Mouse (Mus musculus): ENCODE data around the gene Sycn. TPM values are rescaled to one million over a fixed set of nuclear protein-coding genes. Genes with fewer than 3 reads are reported as not detected.
"Not testable (repeated sequence)": the region's sequence is repeated elsewhere in the genome, so short reads cannot be mapped to it uniquely, and the experiment has no call there.

Gene Sycn
- polyA plus RNA-seq (2014; fragmentation: Nextera tagmentation; extraction: Ambion mirVana), result 15.7 and 17.9 TPM in 2 replicates

- ATAC-seq (replicated peaks; ENCODE audit: low FRiP score, low TSS enrichment, low read depth), result peak; percentile 73
- no peaks in the 10 kb centered on the region for H3K36me3 ChIP-seq (ENCODE audit: control insufficient read depth, insufficient read depth, low read length)
- H3K9ac ChIP-seq (ENCODE audit: low read length), result no peak within 1 kb of the TSS
- DNase-seq (ENCODE audit: low spot score), result peak; percentile 53
- no peak within 1 kb of the TSS for H3K4me3 ChIP-seq (ENCODE audit: low read depth, low read length)
- no peak within 1 kb of the TSS for H3K27ac ChIP-seq (ENCODE audit: low read depth)
- no peaks in the 10 kb centered on the region for H3K4me1 ChIP-seq (replicated peaks; ENCODE audit: control insufficient read depth, insufficient read depth, low read length)
- 59% methylated on average over 4 of the region's 4 CpGs for WGBS
- no peak within 1 kb of the TSS for H3K4me2 ChIP-seq (ENCODE audit: low read length)
- peaks cover 14% of the 10 kb centered on the region for H3K27me3 ChIP-seq (replicated peaks; ENCODE audit: control insufficient read depth, insufficient read depth, low read length)
- no peaks in the 10 kb centered on the region for H3K9me3 ChIP-seq (ENCODE audit: control insufficient read depth, low read length)
Observed at GRCm38 (mm10) chr7:28540526-28540925, at the start of gene Sycn. Gene Sycn, plus strand, starts transcription at chr7:28540885.

- H3K9me3 ChIP-seq (ENCODE audit: control insufficient read depth, low read length), result no peaks in the 10 kb centered on the region
- H3K36me3 ChIP-seq (ENCODE audit: control insufficient read depth, insufficient read depth, low read length), result no peaks in the 10 kb centered on the region
- no peaks in the 10 kb centered on the region for H3K4me1 ChIP-seq (replicated peaks; ENCODE audit: control insufficient read depth, insufficient read depth, low read length)
- WGBS, result 34% methylated on average over 13 of the region's 14 CpGs
- H3K27me3 ChIP-seq (replicated peaks; ENCODE audit: control insufficient read depth, insufficient read depth, low read length), result no peaks in the 10 kb centered on the region
- 0 out of 2 replicates have a peak overlapping the region, but pooled peaks have one; percentile 14 for H3K4me2 ChIP-seq (ENCODE audit: low read length)
- no peak overlapping the region for H3K9ac ChIP-seq (ENCODE audit: low read length)
- H3K4me3 ChIP-seq (ENCODE audit: low read depth, low read length), result no peak overlapping the region
- no peak overlapping the region for H3K27ac ChIP-seq (ENCODE audit: low read depth)
- ATAC-seq (replicated peaks; ENCODE audit: low FRiP score, low TSS enrichment, low read depth), result 0 out of 2 replicates have a peak, but pooled peaks have one; percentile 3
- peak; percentile 72 for DNase-seq (ENCODE audit: low spot score)
Observed at GRCm38 (mm10) chr7:28490903-28491302, 49.8 kb upstream of the Sycn start.

- no peak overlapping the region for H3K4me3 ChIP-seq (ENCODE audit: low read depth, low read length)
- no peak overlapping the region for H3K27ac ChIP-seq (ENCODE audit: low read depth)
- WGBS, result 85% methylated on average over 8 of the region's 8 CpGs
- ATAC-seq (replicated peaks; ENCODE audit: low FRiP score, low TSS enrichment, low read depth), result no peak
- no peak for DNase-seq (ENCODE audit: low spot score)
- no peak overlapping the region for H3K4me2 ChIP-seq (ENCODE audit: low read length)
- H3K9ac ChIP-seq (ENCODE audit: low read length), result no peak overlapping the region
- no peaks in the 10 kb centered on the region for H3K9me3 ChIP-seq (ENCODE audit: control insufficient read depth, low read length)
- H3K4me1 ChIP-seq (replicated peaks; ENCODE audit: control insufficient read depth, insufficient read depth, low read length), result no peaks in the 10 kb centered on the region
- no peaks in the 10 kb centered on the region for H3K27me3 ChIP-seq (replicated peaks; ENCODE audit: control insufficient read depth, insufficient read depth, low read length)
- no peaks in the 10 kb centered on the region for H3K36me3 ChIP-seq (ENCODE audit: control insufficient read depth, insufficient read depth, low read length)
Observed at GRCm38 (mm10) chr7:28492310-28492709, 48.4 kb upstream of the Sycn start.

GRCm38 (mm10) chr7:28495426-28495825 is 45.3 kb upstream of the Sycn start:
- 74% methylated on average over 11 of the region's 11 CpGs for WGBS
- Histone ChIP-seq H3K4me2 (ENCODE audit: low read length) (no peak overlapping the region), H3K27me3 (replicated peaks; ENCODE audit: control insufficient read depth, insufficient read depth, low read length) (no peaks in the 10 kb centered on the region), H3K9ac (ENCODE audit: low read length) (no peak overlapping the region), H3K36me3 (ENCODE audit: control insufficient read depth, insufficient read depth, low read length) (no peaks in the 10 kb centered on the region), H3K4me1 (replicated peaks; ENCODE audit: control insufficient read depth, insufficient read depth, low read length) (no peaks in the 10 kb centered on the region), H3K4me3 (ENCODE audit: low read depth, low read length) (no peak overlapping the region), H3K9me3 (ENCODE audit: control insufficient read depth, low read length) (no peaks in the 10 kb centered on the region), H3K27ac (ENCODE audit: low read depth) (no peak overlapping the region)
- DNase-seq (ENCODE audit: low spot score) (no peak), ATAC-seq (replicated peaks; ENCODE audit: low FRiP score, low TSS enrichment, low read depth) (no peak)

GRCm38 (mm10) chr7:28505585-28505984 is 35.1 kb upstream of the Sycn start:
- no peaks in the 10 kb centered on the region for H3K27me3 ChIP-seq (replicated peaks; ENCODE audit: control insufficient read depth, insufficient read depth, low read length)
- H3K36me3 ChIP-seq (ENCODE audit: control insufficient read depth, insufficient read depth, low read length), result no peaks in the 10 kb centered on the region
- 3% methylated on average over 5 of the region's 5 CpGs for WGBS

GRCm38 (mm10) chr7:28509121-28509520 is 31.6 kb upstream of the Sycn start:
- ATAC-seq (replicated peaks; ENCODE audit: low FRiP score, low TSS enrichment, low read depth); H3K9me3 ChIP-seq (ENCODE audit: control insufficient read depth, low read length); H3K36me3 ChIP-seq (ENCODE audit: control insufficient read depth, insufficient read depth, low read length); H3K27ac ChIP-seq (ENCODE audit: low read depth); DNase-seq (ENCODE audit: low spot score); H3K4me3 ChIP-seq (ENCODE audit: low read depth, low read length); H3K4me1 ChIP-seq (replicated peaks; ENCODE audit: control insufficient read depth, insufficient read depth, low read length); H3K27me3 ChIP-seq (replicated peaks; ENCODE audit: control insufficient read depth, insufficient read depth, low read length); H3K4me2 ChIP-seq (ENCODE audit: low read length); H3K9ac ChIP-seq (ENCODE audit: low read length): not testable (repeated sequence)
- 20% methylated on average over 1 of the region's 2 CpGs for WGBS

More at GRCm38 (mm10) chr7:28505585-28505984, 35.1 kb upstream of the Sycn start:
- no peak overlapping the region for H3K4me2 ChIP-seq (ENCODE audit: low read length)
- ATAC-seq (replicated peaks; ENCODE audit: low FRiP score, low TSS enrichment, low read depth) (no peak), DNase-seq (ENCODE audit: low spot score) (peak; percentile 70)
- no peaks in the 10 kb centered on the region for H3K9me3 ChIP-seq (ENCODE audit: control insufficient read depth, low read length)
- H3K4me3 ChIP-seq (ENCODE audit: low read depth, low read length), result no peak overlapping the region
- no peak overlapping the region for H3K9ac ChIP-seq (ENCODE audit: low read length)
- H3K4me1 ChIP-seq (replicated peaks; ENCODE audit: control insufficient read depth, insufficient read depth, low read length), result no peaks in the 10 kb centered on the region
- H3K27ac ChIP-seq (ENCODE audit: low read depth), result no peak overlapping the region

- H3K36me3 ChIP-seq (ENCODE audit: control insufficient read depth, insufficient read depth, low read length); H3K4me2 ChIP-seq (ENCODE audit: low read length); H3K4me1 ChIP-seq (replicated peaks; ENCODE audit: control insufficient read depth, insufficient read depth, low read length); H3K9ac ChIP-seq (ENCODE audit: low read length); H3K4me3 ChIP-seq (ENCODE audit: low read depth, low read length); H3K9me3 ChIP-seq (ENCODE audit: control insufficient read depth, low read length); H3K27me3 ChIP-seq (replicated peaks; ENCODE audit: control insufficient read depth, insufficient read depth, low read length); H3K27ac ChIP-seq (ENCODE audit: low read depth); ATAC-seq (replicated peaks; ENCODE audit: low FRiP score, low TSS enrichment, low read depth); DNase-seq (ENCODE audit: low spot score): not testable (repeated sequence)
- WGBS, result 56% methylated on average over 8 of the region's 8 CpGs
Observed at GRCm38 (mm10) chr7:28510405-28510974, 30.2 kb upstream of the Sycn start, which contains the start of gene Ifnl2. Gene Ifnl2, minus strand, starts transcription at chr7:28510455.

- Histone ChIP-seq H3K4me2 (ENCODE audit: low read length) (no peak overlapping the region), H3K4me3 (ENCODE audit: low read depth, low read length) (no peak overlapping the region), H3K27me3 (replicated peaks; ENCODE audit: control insufficient read depth, insufficient read depth, low read length) (no peaks in the 10 kb centered on the region), H3K4me1 (replicated peaks; ENCODE audit: control insufficient read depth, insufficient read depth, low read length) (no peaks in the 10 kb centered on the region), H3K9me3 (ENCODE audit: control insufficient read depth, low read length) (no peaks in the 10 kb centered on the region), H3K36me3 (ENCODE audit: control insufficient read depth, insufficient read depth, low read length) (no peaks in the 10 kb centered on the region), H3K9ac (ENCODE audit: low read length) (no peak overlapping the region), H3K27ac (ENCODE audit: low read depth) (no peak overlapping the region)
- DNase-seq (ENCODE audit: low spot score) (no peak), ATAC-seq (replicated peaks; ENCODE audit: low FRiP score, low TSS enrichment, low read depth) (no peak)
- WGBS, result 60% methylated on average over 8 of the region's 8 CpGs
Observed at GRCm38 (mm10) chr7:28511441-28511840, 29.2 kb upstream of the Sycn start.

GRCm38 (mm10) chr7:28522536-28522935 is 18.1 kb upstream of the Sycn start, which contains the start of gene Ifnl3:
Gene Ifnl3, plus strand, starts transcription at chr7:28522836.
- not testable (repeated sequence) for H3K4me3 ChIP-seq (ENCODE audit: low read depth, low read length); H3K9me3 ChIP-seq (ENCODE audit: control insufficient read depth, low read length); H3K36me3 ChIP-seq (ENCODE audit: control insufficient read depth, insufficient read depth, low read length); H3K4me1 ChIP-seq (replicated peaks; ENCODE audit: control insufficient read depth, insufficient read depth, low read length); H3K27ac ChIP-seq (ENCODE audit: low read depth); H3K9ac ChIP-seq (ENCODE audit: low read length); H3K27me3 ChIP-seq (replicated peaks; ENCODE audit: control insufficient read depth, insufficient read depth, low read length); H3K4me2 ChIP-seq (ENCODE audit: low read length); DNase-seq (ENCODE audit: low spot score); ATAC-seq (replicated peaks; ENCODE audit: low FRiP score, low TSS enrichment, low read depth)
- WGBS, result 75% methylated on average over 5 of the region's 6 CpGs

All from intestine, embryonic 14.5 days (tissue).